Mouse (Mus musculus) intestine, embryonic 16.5 days (tissue): ENCODE data around the gene BC028528. TPM values are rescaled to one million over a fixed set of nuclear protein-coding genes. Genes with fewer than 3 reads are reported as not detected.
"Not testable (repeated sequence)": the region's sequence is repeated elsewhere in the genome, so short reads cannot be mapped to it uniquely, and the experiment has no call there.

Source experiments
- ATAC-seq: fragments of 200-750 bp; cut with Nextera tagmentation; 2 replicates; pipeline ENCODE4 v1.8.0; 2017; ENCODE audit warnings: moderate TSS enrichment, moderate library complexity
- H3K27ac ChIP-seq: fragments of 300-500 bp; sonication (generic); 2 replicates; pipeline ENCODE4 v1.5.1; 2014; ENCODE audit warnings: mild to moderate bottlenecking, low read length
- H3K27me3 ChIP-seq: fragments of 300-500 bp; sonication (generic); replicated peaks from 2 replicates; pipeline ENCODE4 v1.6.1; 2014; ENCODE audit warnings: low read length, control low read depth, mixed read lengths; ENCODE audit not compliant: control insufficient read depth, insufficient read depth
- H3K36me3 ChIP-seq: fragments of 300-500 bp; sonication (generic); 2 replicates; pipeline ENCODE4 v1.6.1; 2014; ENCODE audit warnings: low read length, control low read depth; ENCODE audit not compliant: control insufficient read depth, insufficient read depth
- H3K4me1 ChIP-seq: fragments of 300-500 bp; sonication (generic); 2 replicates; pipeline ENCODE4 v1.6.1; 2014; ENCODE audit warnings: low read length, control low read depth, mixed read lengths; ENCODE audit not compliant: control insufficient read depth, insufficient read depth
- H3K4me2 ChIP-seq: fragments of 300-500 bp; sonication (generic); 2 replicates; pipeline ENCODE4 v1.6.1; 2014; ENCODE audit warnings: low read depth, low read length, control low read depth
- H3K4me3 ChIP-seq: fragments of 300-500 bp; sonication (generic); 2 replicates; pipeline ENCODE4 v1.5.1; 2014; ENCODE audit warnings: mild to moderate bottlenecking, low read length
- H3K9ac ChIP-seq: fragments of 300-500 bp; sonication (generic); 2 replicates; pipeline ENCODE4 v1.6.1; 2014; ENCODE audit warnings: low read depth, low read length
- H3K9me3 ChIP-seq: fragments of 300-500 bp; sonication (generic); 2 replicates; pipeline ENCODE4 v1.6.1; 2016; ENCODE audit warnings: low read length, control low read depth; ENCODE audit not compliant: control insufficient read depth
- WGBS: fragments of 180-500 bp; shearing (Covaris S2); extraction: QIAGEN DNeasy Blood & Tissue Kit; methylation state at CpG from one replicate; pipeline ENCODE4 v1.1.7; 2014; 5-methylcytosine and 5-hydroxymethylcytosine counted together
- polyA plus RNA-seq: library from polyadenylated mRNA; unstranded; fragments of >200 nt; fragmentation: Nextera tagmentation; extraction: Ambion mirVana; gene quantifications from 2 replicates; pipeline ENCODE4 v1.2.1, GENCODE M21; 2015

Gene BC028528
- polyA plus RNA-seq, 1 experiment from 2014 or later = 19.8 TPM

DNA sequence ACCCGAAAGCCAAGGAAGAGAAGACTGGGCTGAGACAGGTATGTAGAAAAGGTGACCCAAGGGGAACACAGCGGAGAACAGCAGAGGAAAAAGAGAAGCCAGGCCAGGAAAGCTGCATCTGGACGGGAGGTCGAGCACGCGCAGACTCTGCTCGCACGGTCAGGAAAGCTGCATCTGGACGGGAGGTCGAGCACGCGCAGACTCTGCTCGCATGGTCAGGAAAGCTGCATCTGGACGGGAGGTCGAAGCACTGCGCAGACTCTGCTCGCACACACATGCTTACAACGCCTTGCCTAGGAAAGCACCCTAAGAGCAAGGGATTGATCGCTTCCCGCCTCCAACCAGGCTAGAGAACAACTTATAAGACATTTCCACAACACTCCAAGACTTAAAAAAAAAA, 26.2 kb downstream of the BC028528 start:
- peaks cover 4% of the 10 kb centered on the region; the same call in 1 of the 2 replicates for H3K4me1 ChIP-seq
- ATAC-seq = no peak
- no peak overlapping the region for H3K9ac ChIP-seq
- H3K4me3 ChIP-seq = no peak overlapping the region
- H3K27ac ChIP-seq = no peak overlapping the region
- 88% methylated on average over 20 of the region's 20 CpGs for WGBS
- peaks cover 3% of the 10 kb centered on the region; the same call in 1 of the 2 replicates for H3K36me3 ChIP-seq
- no peaks in the 10 kb centered on the region for H3K27me3 ChIP-seq
- H3K9me3 ChIP-seq = no peaks in the 10 kb centered on the region
- no peak overlapping the region for H3K4me2 ChIP-seq

DNA sequence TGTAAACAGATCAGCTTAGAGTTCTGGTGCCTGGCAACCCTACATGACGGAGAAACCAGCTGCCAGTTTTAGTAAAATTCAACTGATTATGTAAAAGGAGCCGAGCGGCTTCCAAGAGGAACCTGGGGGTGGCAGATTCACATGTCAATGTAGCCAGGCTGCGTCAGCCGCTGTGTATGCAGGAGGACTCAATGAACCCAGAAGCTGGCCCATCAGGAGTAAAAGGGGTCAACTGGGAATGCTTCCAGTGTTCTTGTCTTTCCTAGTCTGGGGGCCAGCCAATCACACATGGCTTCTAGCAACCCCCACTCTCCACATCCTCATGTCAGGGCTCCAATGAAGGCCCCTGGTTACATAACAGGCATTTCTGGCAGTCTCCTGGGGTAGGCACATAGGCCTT, 26.8 kb downstream of the BC028528 start:
- Histone ChIP-seq H3K4me2 (no peak overlapping the region), H3K27me3 (no peaks in the 10 kb centered on the region), H3K4me3 (no peak overlapping the region), H3K9ac (no peak overlapping the region), H3K4me1 (no peaks in the 10 kb centered on the region), H3K36me3 (peaks cover 3% of the 10 kb centered on the region; the same call in 1 of the 2 replicates), H3K9me3 (no peaks in the 10 kb centered on the region), H3K27ac (no peak overlapping the region)
- WGBS = 78% methylated on average over 5 of the region's 5 CpGs
- ATAC-seq = no peak

DNA sequence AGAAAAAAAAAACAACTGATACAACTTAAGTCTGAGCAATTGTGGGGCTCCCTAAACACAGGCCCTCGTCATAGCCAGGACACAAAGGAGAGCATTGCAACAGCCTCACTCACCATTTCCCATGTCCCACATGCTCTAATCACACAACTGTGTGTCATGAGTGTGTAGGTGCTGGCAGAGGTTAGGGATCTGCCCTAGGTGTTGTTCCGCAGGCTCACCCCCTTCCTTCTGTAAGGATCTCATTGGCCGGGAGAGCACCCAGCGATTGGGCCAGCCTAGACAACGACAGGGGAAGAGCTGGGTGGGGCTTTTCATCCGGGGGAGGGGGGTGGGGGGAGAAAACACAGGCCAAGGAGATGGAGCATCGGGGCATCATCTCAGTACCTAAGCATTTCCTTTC, 28.2 kb downstream of the BC028528 start:
- H3K27ac ChIP-seq = no peak overlapping the region
- H3K36me3 ChIP-seq = peaks cover 3% of the 10 kb centered on the region; the same call in 1 of the 2 replicates
- H3K4me1 ChIP-seq = no peaks in the 10 kb centered on the region
- H3K9me3 ChIP-seq = no peaks in the 10 kb centered on the region
- 76% methylated on average over 7 of the region's 7 CpGs for WGBS
- no peak overlapping the region for H3K9ac ChIP-seq
- no peak for ATAC-seq
- H3K4me2 ChIP-seq = no peak overlapping the region
- no peaks in the 10 kb centered on the region for H3K27me3 ChIP-seq
- no peak overlapping the region for H3K4me3 ChIP-seq

DNA sequence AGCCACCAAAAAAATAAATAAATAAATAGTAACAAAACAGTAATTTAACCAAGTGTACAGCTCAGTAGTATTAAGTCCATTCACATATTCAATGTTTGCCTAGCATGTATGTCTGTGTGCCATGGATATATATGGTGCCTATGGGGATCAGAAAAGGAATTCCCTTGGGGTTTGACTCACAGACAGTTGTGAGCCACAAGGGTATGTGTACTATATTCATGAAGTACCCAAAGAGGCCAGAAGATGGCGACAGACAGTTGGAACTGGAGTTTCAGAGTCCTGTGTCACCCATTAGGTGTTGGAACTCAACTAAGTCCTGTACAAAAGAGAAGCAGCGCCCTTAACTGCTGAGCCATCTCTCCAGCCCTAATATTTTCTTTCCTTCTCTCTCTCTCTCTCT, 30.0 kb downstream of the BC028528 start:
- ATAC-seq = peak; percentile 62; the same call in 1 of the 2 replicates
- WGBS = 46% methylated on average over 2 of the region's 2 CpGs
- H3K9me3 ChIP-seq = no peaks in the 10 kb centered on the region

DNA sequence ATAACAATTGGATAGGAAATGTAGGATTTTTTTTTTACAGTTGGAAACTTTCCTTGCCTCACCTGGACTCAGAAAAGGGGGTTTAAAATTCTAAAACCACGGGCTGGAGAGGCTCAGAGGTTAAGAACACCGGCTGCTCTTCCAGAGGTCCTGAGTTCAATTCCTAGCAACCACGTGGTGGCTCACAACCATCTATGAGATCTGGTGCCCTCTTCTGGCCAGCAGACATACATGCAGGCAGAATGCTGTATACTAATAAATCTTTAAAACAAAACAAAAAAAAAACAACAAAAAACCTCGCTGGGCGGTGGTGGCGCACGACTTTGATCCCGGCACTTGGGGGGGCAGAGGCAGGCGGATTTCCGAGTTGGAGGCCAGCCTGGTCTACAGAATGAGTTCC, 30.6 kb downstream of the BC028528 start:
- Histone ChIP-seq H3K4me3 (no peak overlapping the region), H3K27ac (no peak overlapping the region), H3K9ac (no peak overlapping the region), H3K36me3 (peaks cover 3% of the 10 kb centered on the region; the same call in 1 of the 2 replicates), H3K4me1 (no peaks in the 10 kb centered on the region), H3K27me3 (no peaks in the 10 kb centered on the region), H3K4me2 (no peak overlapping the region), H3K9me3 (no peaks in the 10 kb centered on the region)
- 80% methylated on average over 10 of the region's 10 CpGs for WGBS
- no peak for ATAC-seq

More for the DNA sequence above, 30.0 kb downstream of the BC028528 start:
- Histone ChIP-seq H3K4me2 (no peak overlapping the region), H3K4me3 (no peak overlapping the region), H3K4me1 (no peaks in the 10 kb centered on the region), H3K9ac (no peak overlapping the region), H3K27ac (no peak overlapping the region), H3K36me3 (peaks cover 3% of the 10 kb centered on the region; the same call in 1 of the 2 replicates), H3K27me3 (no peaks in the 10 kb centered on the region)

DNA sequence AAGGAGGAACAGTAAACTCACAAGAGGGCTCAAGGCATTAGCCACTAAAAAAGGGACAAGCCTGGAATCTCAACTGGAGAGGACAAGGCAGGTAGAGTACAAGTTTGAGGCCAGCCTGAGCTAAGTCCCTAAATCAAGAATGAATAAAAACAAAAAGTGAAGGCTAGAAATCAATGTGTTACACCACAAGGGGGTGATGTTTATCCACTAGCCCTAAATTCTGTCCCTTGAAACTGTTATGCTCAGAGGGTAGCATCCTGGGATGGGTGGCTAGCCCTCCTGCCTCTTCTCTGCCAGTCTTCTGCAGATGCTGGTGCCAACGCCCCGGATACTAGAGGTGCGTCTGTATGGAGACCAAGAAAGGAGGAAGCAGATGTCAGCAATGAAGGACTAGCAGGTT, 31.5 kb downstream of the BC028528 start:
- Histone ChIP-seq H3K4me3 (no peak overlapping the region), H3K27ac (no peak overlapping the region), H3K4me1 (no peaks in the 10 kb centered on the region), H3K4me2 (no peak overlapping the region), H3K27me3 (no peaks in the 10 kb centered on the region), H3K9me3 (no peaks in the 10 kb centered on the region), H3K9ac (no peak overlapping the region), H3K36me3 (peaks cover 3% of the 10 kb centered on the region; the same call in 1 of the 2 replicates)
- no peak for ATAC-seq
- WGBS = 82% methylated on average over 3 of the region's 3 CpGs

DNA sequence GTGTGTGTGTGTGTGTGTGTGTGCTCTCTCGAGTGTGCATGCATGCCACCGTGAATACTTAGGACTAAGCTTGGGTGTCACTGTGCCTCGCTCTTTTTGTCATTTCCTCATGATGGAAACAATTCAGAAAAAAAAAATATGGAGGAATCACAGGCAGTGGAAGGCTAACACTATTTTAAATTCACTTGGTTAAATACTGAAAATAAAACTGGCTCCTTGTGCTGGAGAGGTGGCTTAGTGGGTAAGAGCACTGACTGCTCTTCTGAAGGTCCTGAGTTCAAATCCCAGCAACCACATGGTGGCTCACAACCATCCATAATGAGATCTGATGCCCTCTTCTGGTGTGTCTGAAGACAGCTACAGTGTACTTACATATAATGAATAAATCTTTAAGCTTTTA, 33.5 kb downstream of the BC028528 start:
- ATAC-seq, H3K4me2 ChIP-seq, H3K4me1 ChIP-seq, H3K9ac ChIP-seq, H3K9me3 ChIP-seq, H3K27me3 ChIP-seq, H3K4me3 ChIP-seq, H3K27ac ChIP-seq, H3K36me3 ChIP-seq: not testable (repeated sequence)
- WGBS = 78% methylated on average over 3 of the region's 3 CpGs

DNA sequence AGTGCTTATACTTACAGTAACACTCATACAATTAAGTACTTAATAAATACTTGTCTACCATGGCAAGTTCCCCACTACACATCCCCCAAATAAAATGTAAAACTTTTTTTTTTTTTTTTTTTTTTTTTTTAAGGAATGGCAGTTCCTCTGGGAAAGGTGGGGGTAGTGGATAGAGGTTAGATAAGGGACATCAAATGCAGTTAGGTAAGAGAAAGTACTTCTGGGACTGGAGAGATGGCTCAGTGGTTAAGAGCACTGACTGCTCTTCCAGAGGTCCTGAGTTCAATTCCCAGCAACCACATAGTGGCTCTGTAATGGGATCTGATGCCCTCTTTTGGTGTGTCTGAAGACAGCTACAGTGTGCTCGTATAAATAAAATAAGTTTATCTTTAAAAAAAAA, 34.8 kb downstream of the BC028528 start:
- not testable (repeated sequence) for H3K27ac ChIP-seq, H3K27me3 ChIP-seq, H3K4me3 ChIP-seq, H3K4me1 ChIP-seq, H3K4me2 ChIP-seq, H3K36me3 ChIP-seq, ATAC-seq, H3K9me3 ChIP-seq, H3K9ac ChIP-seq
- 88% methylated on average over 1 of the region's 1 CpGs for WGBS

DNA sequence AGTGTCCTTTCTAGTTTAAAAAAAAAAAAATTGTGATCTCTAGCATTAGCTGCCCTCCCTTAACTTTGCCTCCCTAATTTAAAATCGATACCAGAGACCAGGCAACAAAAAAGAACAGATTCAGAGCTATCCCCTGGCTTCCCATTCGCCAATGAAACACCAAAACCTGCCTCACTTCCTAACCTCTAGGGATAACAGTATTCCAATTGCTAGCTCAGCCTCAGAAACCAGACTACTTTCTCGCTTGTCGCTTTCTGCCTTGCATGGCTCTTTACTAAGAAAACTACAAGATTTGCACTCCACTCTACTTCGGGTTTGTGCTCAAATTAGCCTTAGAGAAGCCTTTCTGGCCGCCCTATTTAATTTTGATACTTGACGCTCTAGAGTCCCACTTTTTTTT, 35.7 kb downstream of the BC028528 start:
- no peaks in the 10 kb centered on the region for H3K27me3 ChIP-seq
- H3K4me1 ChIP-seq = peaks cover 5% of the 10 kb centered on the region
- H3K9ac ChIP-seq = peak overlapping the region; percentile 93
- peaks cover 5% of the 10 kb centered on the region for H3K36me3 ChIP-seq
- H3K9me3 ChIP-seq = no peaks in the 10 kb centered on the region
- ATAC-seq = 0 out of 2 replicates have a peak, but pooled peaks have one; percentile 12
- peak overlapping the region; percentile 60 for H3K4me2 ChIP-seq
- H3K27ac ChIP-seq = peak overlapping the region; percentile 76
- peak overlapping the region; percentile 86 for H3K4me3 ChIP-seq
- 23% methylated on average over 7 of the region's 7 CpGs for WGBS

DNA sequence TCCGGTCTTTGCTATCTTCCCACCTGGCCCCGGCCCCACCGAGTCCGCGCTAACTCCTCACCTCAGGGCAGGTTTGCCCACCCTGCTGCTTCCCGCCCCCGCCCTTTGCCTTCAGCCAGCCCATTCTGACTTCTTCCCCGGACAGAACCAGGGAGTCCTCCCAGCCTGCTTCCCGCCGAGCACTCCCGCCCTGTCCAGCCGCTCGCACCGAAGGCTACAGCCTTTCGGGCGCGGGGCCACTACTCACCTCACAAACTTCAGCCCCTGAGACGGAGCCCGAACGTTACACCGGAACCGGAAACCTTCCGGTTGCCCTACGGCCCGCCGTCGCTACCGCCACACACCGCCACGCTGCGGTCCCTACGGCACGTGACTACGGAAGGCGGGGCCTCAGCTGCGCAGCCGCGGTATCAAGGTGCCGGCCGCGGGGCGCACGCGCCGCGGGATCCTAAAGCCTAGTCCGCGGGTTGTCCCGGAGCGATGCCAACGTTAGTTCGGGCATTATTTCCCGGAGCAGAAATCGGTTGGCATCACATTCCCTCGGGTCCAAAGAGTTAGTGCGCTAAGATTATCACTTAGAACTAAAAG, 36.2 kb downstream of the BC028528 start, which contains the start of gene Prpf3:
Gene Prpf3 (minus strand): TSS at position 384 of the 588 bp plus-strand sequence.
- under 1% methylated on average over 56 of the region's 56 CpGs for WGBS
- Histone ChIP-seq H3K4me3 (peak within 1 kb of the TSS; percentile 86), H3K36me3 (peaks cover 5% of the 10 kb centered on the region), H3K27me3 (no peaks in the 10 kb centered on the region), H3K27ac (peak within 1 kb of the TSS; percentile 76), H3K9ac (peak within 1 kb of the TSS; percentile 93), H3K9me3 (no peaks in the 10 kb centered on the region), H3K4me2 (peak within 1 kb of the TSS; percentile 60), H3K4me1 (peaks cover 5% of the 10 kb centered on the region)
- peak; percentile 99 for ATAC-seq
